Mouse (Mus musculus) lung, postnatal 0 days (tissue): ENCODE results near the gene Cnmd.

Source experiments
- CTCF ChIP-seq: IDR thresholded peaks from 2 replicates; pipeline ENCODE4 v1.5.1; 2016; ENCODE audit warnings: antibody characterized with exemption, mild to moderate bottlenecking
- EP300 ChIP-seq: IDR thresholded peaks from 2 replicates; pipeline ENCODE4 v1.6.1; 2016; ENCODE audit warnings: antibody characterized with exemption, mild to moderate bottlenecking, control low read depth

GRCm38 (mm10) chr14:79673083-79674013 lies 11.4 kb upstream of the Cnmd start:
- no peak for TF ChIP-seq EP300
- TF ChIP-seq CTCF = no peak
